Mouse (Mus musculus) embryo, embryonic 10.5 days (tissue): ENCODE measurements around the gene Arl6ip1.

Experiments used
- DNase-seq: peaks from one replicate; pipeline ENCODE4 v3.0.0-alpha.2; 2015; ENCODE audit warnings: low spot score

Gene Arl6ip1

DNA sequence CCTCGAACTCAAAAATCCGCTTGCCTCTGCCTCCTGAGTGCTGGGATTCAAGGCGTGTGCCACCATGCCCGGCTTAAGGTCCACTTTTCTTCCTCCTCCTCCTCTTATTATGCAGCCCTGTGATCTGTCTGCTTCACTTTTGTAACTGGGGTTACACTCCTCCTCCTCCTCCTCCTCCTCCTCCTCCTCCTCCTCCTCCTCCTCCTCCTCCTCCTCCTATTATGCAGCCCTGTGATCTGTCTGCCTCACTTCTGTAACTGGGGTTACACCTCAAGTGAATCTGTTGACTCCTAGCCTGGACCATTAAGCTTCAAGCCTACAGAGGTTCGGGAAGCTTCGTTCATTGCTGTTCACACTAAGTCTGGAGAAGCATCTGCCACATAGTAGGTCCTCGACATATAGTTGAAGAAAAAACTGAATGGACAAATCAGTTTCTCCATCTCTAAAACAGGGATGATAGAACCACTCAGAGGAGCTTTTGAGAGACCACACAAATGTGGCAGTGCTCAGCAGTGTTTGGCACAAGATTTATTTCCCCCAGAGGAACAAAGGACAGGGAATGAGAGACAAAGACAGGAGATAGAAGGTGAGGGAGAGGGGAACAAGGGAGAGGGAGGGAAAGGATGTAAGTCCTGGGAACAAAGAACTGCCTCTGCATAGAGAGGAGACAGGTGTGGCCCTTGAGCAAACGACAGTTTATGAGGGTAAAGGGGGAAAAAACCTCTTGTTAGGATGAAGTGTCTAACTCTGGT lies 12.5 kb downstream of the Arl6ip1 start:
- DNase-seq, result peak; percentile 44

DNA sequence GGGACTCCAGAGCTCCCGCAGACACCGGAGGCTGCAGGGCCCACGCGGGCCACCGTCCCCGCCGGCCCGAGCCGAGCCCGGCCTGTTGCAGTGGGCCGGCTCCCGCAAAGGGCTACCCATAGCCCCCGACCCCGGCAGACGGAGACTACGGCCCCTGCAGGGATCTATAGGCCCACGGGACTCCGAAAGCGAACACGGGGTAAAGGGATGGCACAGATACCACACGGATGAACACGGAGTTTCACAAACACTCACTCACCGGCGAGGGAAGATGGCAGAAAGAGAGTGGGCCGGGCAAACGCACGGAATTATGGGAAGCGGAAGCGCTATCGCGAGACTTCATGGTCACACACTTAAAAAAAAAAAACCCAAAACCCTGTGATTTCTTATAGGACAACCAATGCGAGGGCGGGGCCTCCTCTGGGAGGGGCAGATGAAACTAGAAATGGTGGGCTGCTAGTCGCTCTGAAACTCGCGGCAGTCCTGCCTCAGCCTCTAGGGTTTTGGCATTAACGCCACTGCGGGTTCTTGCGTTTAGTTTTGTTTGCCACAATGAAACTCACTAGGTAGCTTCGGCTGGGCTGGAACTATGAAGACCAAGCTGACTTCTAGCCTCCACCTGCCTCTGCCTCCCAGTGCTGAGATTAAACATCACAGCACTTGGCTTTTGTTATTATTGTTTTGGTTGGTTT lies 13.4 kb downstream of the Arl6ip1 start, which contains the start of gene Rps15a:
Gene Rps15a, minus strand, starts transcription at position 312 of the 692 bp plus-strand sequence.
- peak; percentile 98 for DNase-seq

DNA sequence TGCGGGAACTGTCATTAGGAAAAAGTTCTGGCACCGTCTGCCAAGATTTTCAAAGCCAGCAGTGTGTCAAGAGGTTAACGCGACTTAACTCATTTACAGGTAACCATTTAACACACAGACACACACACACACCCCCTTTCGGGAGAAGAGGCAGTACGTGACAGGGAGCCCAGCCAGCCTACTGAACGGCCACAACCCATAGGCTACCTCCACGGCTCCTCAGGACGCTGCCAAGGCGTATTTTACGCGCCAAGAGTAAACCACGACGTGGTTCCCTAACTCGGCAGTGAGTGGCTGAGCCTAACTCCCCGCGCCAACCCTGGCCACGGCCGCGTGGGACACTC lies 14.0 kb downstream of the Arl6ip1 start:
- no peak for DNase-seq

- DNase-seq, result peak; percentile 7
These were observed 15.7 kb downstream of the Arl6ip1 start for GRCm38 (mm10) chr7:118113541-118114297.

DNA sequence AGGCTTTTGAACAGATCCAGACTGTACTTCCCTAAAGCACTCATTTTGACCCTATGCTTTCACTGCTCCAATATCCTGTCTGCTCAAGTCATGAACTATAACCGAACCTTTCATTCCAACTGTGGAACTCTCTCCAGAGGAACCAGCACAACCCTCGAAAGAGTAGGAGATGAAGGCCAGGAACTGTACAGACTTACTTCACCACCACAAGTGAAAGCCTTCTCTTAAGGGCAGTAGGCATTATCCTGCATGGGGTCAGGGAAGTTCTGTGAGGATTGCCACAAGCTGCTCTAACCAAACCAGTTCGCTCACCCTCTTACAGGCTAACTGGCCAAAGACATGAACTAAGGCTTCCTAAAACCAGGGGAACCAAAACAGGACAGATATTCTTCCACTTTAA lies 18.3 kb downstream of the Arl6ip1 start:
- DNase-seq, result no peak

GRCm38 (mm10) chr7:118107671-118108070 lies 21.8 kb downstream of the Arl6ip1 start:
- DNase-seq, result no peak

DNA sequence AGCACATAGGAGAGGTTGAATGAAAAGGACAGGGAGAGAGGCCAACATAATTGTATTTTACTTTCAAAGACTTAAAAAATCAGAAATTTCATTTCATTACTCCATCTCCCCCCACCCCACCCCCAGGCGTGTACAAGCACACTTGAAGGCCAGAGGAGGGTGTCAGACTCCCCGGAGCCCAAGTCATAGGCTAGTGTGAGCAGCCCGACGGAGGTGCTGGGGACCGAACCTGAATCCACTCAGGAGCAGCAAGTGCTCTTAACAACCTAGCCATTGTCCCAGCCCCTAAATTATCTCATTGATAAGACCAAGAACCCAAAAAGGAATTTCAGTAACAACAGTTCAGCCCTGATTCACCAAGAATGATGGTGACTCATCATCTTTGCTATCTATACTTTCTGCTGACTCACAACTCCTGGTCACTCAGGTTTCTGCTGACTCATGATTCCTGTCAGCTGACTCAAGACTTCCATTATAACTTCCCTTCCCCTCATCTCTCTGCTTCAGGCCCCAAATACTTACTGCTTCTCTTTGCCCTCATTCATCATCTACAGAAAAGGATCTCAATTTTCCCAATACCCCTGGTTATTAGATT lies 24.9 kb downstream of the Arl6ip1 start:
- DNase-seq, result peak; percentile 61

GRCm38 (mm10) chr7:118103462-118104379 lies 25.7 kb downstream of the Arl6ip1 start:
- peak; percentile 15 for DNase-seq

- DNase-seq, result peak; percentile 10
These were observed 26.6 kb downstream of the Arl6ip1 start for GRCm38 (mm10) chr7:118102678-118103461.

GRCm38 (mm10) chr7:118102231-118102630 lies 27.2 kb downstream of the Arl6ip1 start:
- DNase-seq, result peak; percentile 86

DNA sequence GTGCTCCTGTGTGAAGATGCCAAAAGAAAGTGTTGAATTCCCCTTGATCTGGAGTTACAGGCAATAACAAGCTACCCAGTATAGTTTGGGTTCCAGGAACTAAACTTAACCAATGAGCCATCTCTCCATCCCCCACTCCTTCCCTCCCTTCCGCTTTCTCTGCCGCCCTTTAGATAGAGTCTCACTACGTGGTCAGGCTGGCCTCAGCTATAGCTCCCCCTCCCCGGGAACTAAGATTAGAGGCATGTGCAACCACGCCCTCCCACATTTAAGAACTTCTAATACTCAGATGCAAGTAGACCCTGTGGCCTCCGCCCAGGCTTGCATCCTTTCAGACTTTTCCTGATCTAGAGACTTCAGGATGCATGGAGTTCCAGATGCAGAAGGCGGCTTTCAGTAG lies 31.8 kb downstream of the Arl6ip1 start:
- DNase-seq, result no peak

- DNase-seq, result no peak
These were observed 49.5 kb downstream of the Arl6ip1 start for GRCm38 (mm10) chr7:118079987-118080386.

DNA sequence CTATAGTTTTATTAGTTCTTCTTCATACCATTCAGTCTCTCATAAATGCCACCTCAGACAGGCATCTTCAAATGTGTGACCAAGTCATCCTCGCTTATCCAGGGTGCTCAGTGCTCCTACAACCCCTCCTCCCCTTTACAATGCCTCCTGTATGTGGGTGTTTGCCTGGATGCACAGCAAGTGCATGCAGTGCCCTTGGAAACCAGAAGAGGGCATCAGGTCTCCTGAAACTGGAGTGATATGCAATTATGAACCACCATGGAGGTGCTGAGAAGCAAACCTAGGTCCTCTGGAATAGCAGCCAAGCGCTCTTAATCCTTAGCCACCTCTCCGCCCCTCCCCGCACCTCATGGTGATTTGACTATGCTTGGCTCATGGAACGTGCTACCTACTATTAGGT lies 50.4 kb downstream of the Arl6ip1 start:
- no peak for DNase-seq
